Mouse (Mus musculus): ENCODE data around the gene Dnmt3a. TPM values are rescaled to one million over a fixed set of nuclear protein-coding genes. Genes with fewer than 3 reads are reported as not detected.

Dnmt3a gene
- polyA plus RNA-seq, 1 experiment from 2014 or later: 120 TPM

GRCm38 (mm10) chr12:3776015-3776414, 29.8 kb upstream of the Dnmt3a start:
- H3K4me3 ChIP-seq (replicated peaks): no peak overlapping the region
- ATAC-seq: peak; percentile 34; the same call in 1 of the 2 replicates
- no peak overlapping the region for H3K9ac ChIP-seq
- H3K27me3 ChIP-seq (replicated peaks): no peaks in the 10 kb centered on the region
- no peaks in the 10 kb centered on the region for H3K36me3 ChIP-seq
- no peaks in the 10 kb centered on the region for H3K9me3 ChIP-seq
- H3K27ac ChIP-seq: no peak overlapping the region
- H3K4me2 ChIP-seq (replicated peaks): no peak overlapping the region; the same call in 1 of the 2 replicates
- WGBS: 83% methylated on average over 2 of the region's 2 CpGs
- peaks cover 40% of the 10 kb centered on the region for H3K4me1 ChIP-seq (replicated peaks)

- Histone ChIP-seq H3K4me2 (replicated peaks) (no peak overlapping the region), H3K9me3 (no peaks in the 10 kb centered on the region), H3K27ac (no peak overlapping the region), H3K4me1 (replicated peaks) (peaks cover 57% of the 10 kb centered on the region), H3K27me3 (replicated peaks) (no peaks in the 10 kb centered on the region), H3K36me3 (no peaks in the 10 kb centered on the region), H3K9ac (no peak overlapping the region), H3K4me3 (replicated peaks) (no peak overlapping the region)
- ATAC-seq: no peak
- 67% methylated on average over 5 of the region's 5 CpGs for WGBS
Observed at GRCm38 (mm10) chr12:3777682-3778081, 28.1 kb upstream of the Dnmt3a start.

- no peak overlapping the region for H3K27ac ChIP-seq
- 83% methylated on average over 6 of the region's 6 CpGs for WGBS
- no peaks in the 10 kb centered on the region for H3K9me3 ChIP-seq
- no peak for ATAC-seq
- H3K9ac ChIP-seq: no peak overlapping the region
- H3K4me1 ChIP-seq (replicated peaks): peaks cover 58% of the 10 kb centered on the region
- no peaks in the 10 kb centered on the region for H3K27me3 ChIP-seq (replicated peaks)
- H3K4me2 ChIP-seq (replicated peaks): no peak overlapping the region
- H3K4me3 ChIP-seq (replicated peaks): no peak overlapping the region
- no peaks in the 10 kb centered on the region for H3K36me3 ChIP-seq
Observed at GRCm38 (mm10) chr12:3778286-3778685, 27.5 kb upstream of the Dnmt3a start.

GRCm38 (mm10) chr12:3779639-3780038, 26.2 kb upstream of the Dnmt3a start:
- H3K27ac ChIP-seq: peak overlapping the region; percentile 97
- no peaks in the 10 kb centered on the region for H3K27me3 ChIP-seq (replicated peaks)
- H3K36me3 ChIP-seq: no peaks in the 10 kb centered on the region
- H3K4me1 ChIP-seq (replicated peaks): peaks cover 68% of the 10 kb centered on the region
- 45% methylated on average over 2 of the region's 2 CpGs for WGBS
- ATAC-seq: no peak
- H3K9ac ChIP-seq: no peak overlapping the region
- H3K9me3 ChIP-seq: no peaks in the 10 kb centered on the region
- no peak overlapping the region for H3K4me2 ChIP-seq (replicated peaks)
- H3K4me3 ChIP-seq (replicated peaks): no peak overlapping the region

GRCm38 (mm10) chr12:3780405-3780891, 25.4 kb upstream of the Dnmt3a start:
- H3K4me2 ChIP-seq (replicated peaks): peak overlapping the region; percentile 40; the same call in 1 of the 2 replicates
- no peak overlapping the region; the same call in 1 of the 2 replicates for H3K9ac ChIP-seq

GRCm38 (mm10) chr12:3780931-3781471, 24.8 kb upstream of the Dnmt3a start:
- Histone ChIP-seq H3K9ac (peak overlapping the region; percentile 8; the same call in 1 of the 2 replicates), H3K36me3 (no peaks in the 10 kb centered on the region), H3K9me3 (no peaks in the 10 kb centered on the region), H3K4me3 (replicated peaks) (0 out of 2 replicates have a peak overlapping the region, but pooled peaks have one; percentile 0), H3K4me2 (replicated peaks) (peak overlapping the region; percentile 40), H3K27ac (peak overlapping the region; percentile 97), H3K27me3 (replicated peaks) (no peaks in the 10 kb centered on the region), H3K4me1 (replicated peaks) (peaks cover 76% of the 10 kb centered on the region)
- WGBS: 9% methylated on average over 7 of the region's 7 CpGs
- peak; percentile 64 for ATAC-seq

More at GRCm38 (mm10) chr12:3780405-3780891, 25.4 kb upstream of the Dnmt3a start:
- ATAC-seq: peak; percentile 50
- H3K36me3 ChIP-seq: no peaks in the 10 kb centered on the region
- no peak overlapping the region for H3K4me3 ChIP-seq (replicated peaks)
- peaks cover 75% of the 10 kb centered on the region for H3K4me1 ChIP-seq (replicated peaks)
- H3K27me3 ChIP-seq (replicated peaks): no peaks in the 10 kb centered on the region
- WGBS: 5% methylated on average over 8 of the region's 8 CpGs
- H3K9me3 ChIP-seq: no peaks in the 10 kb centered on the region
- H3K27ac ChIP-seq: peak overlapping the region; percentile 97

GRCm38 (mm10) chr12:3781482-3781881, 24.3 kb upstream of the Dnmt3a start:
- WGBS: 1% methylated on average over 8 of the region's 8 CpGs
- H3K9ac ChIP-seq: 0 out of 2 replicates have a peak overlapping the region, but pooled peaks have one; percentile 8
- H3K4me1 ChIP-seq (replicated peaks): peaks cover 76% of the 10 kb centered on the region
- 0 out of 2 replicates have a peak overlapping the region, but pooled peaks have one; percentile 0 for H3K4me3 ChIP-seq (replicated peaks)
- no peaks in the 10 kb centered on the region for H3K9me3 ChIP-seq
- H3K27me3 ChIP-seq (replicated peaks): no peaks in the 10 kb centered on the region
- H3K27ac ChIP-seq: peak overlapping the region; percentile 97
- peak overlapping the region; percentile 40 for H3K4me2 ChIP-seq (replicated peaks)
- no peaks in the 10 kb centered on the region for H3K36me3 ChIP-seq
- peak; percentile 84 for ATAC-seq

- H3K4me3 ChIP-seq (replicated peaks): no peak overlapping the region
- H3K27ac ChIP-seq: no peak overlapping the region
- WGBS: 38% methylated on average over 3 of the region's 3 CpGs
- no peak overlapping the region for H3K9ac ChIP-seq
- no peaks in the 10 kb centered on the region for H3K9me3 ChIP-seq
- H3K27me3 ChIP-seq (replicated peaks): no peaks in the 10 kb centered on the region
- ATAC-seq: no peak
- H3K4me1 ChIP-seq (replicated peaks): peaks cover 83% of the 10 kb centered on the region
- no peaks in the 10 kb centered on the region for H3K36me3 ChIP-seq
- H3K4me2 ChIP-seq (replicated peaks): no peak overlapping the region
Observed at GRCm38 (mm10) chr12:3783196-3783825, 22.5 kb upstream of the Dnmt3a start.

- Histone ChIP-seq H3K4me1 (replicated peaks) (peaks cover 87% of the 10 kb centered on the region), H3K36me3 (no peaks in the 10 kb centered on the region), H3K9ac (no peak overlapping the region), H3K4me3 (replicated peaks) (no peak overlapping the region), H3K27me3 (replicated peaks) (no peaks in the 10 kb centered on the region), H3K4me2 (replicated peaks) (0 out of 2 replicates have a peak overlapping the region, but pooled peaks have one; percentile 25), H3K27ac (peak overlapping the region; percentile 78), H3K9me3 (no peaks in the 10 kb centered on the region)
- WGBS: 57% methylated on average over 2 of the region's 2 CpGs
- no peak for ATAC-seq
Observed at GRCm38 (mm10) chr12:3784258-3784657, 21.5 kb upstream of the Dnmt3a start.

GRCm38 (mm10) chr12:3784729-3785128, 21.1 kb upstream of the Dnmt3a start:
- no peaks in the 10 kb centered on the region for H3K36me3 ChIP-seq
- H3K9ac ChIP-seq: no peak overlapping the region
- peak overlapping the region; percentile 78 for H3K27ac ChIP-seq
- H3K9me3 ChIP-seq: no peaks in the 10 kb centered on the region
- peaks cover 87% of the 10 kb centered on the region for H3K4me1 ChIP-seq (replicated peaks)
- H3K4me2 ChIP-seq (replicated peaks): 0 out of 2 replicates have a peak overlapping the region, but pooled peaks have one; percentile 25
- ATAC-seq: peak; percentile 83
- no peaks in the 10 kb centered on the region for H3K27me3 ChIP-seq (replicated peaks)
- no peak overlapping the region for H3K4me3 ChIP-seq (replicated peaks)
- 62% methylated on average over 4 of the region's 4 CpGs for WGBS

GRCm38 (mm10) chr12:3787041-3787440, 18.8 kb upstream of the Dnmt3a start:
- H3K4me3 ChIP-seq (replicated peaks): no peak overlapping the region
- H3K27ac ChIP-seq: peak overlapping the region; percentile 10; the same call in 1 of the 2 replicates
- H3K9ac ChIP-seq: no peak overlapping the region
- H3K9me3 ChIP-seq: no peaks in the 10 kb centered on the region
- H3K4me2 ChIP-seq (replicated peaks): no peak overlapping the region
- peaks cover 70% of the 10 kb centered on the region for H3K4me1 ChIP-seq (replicated peaks)
- no peaks in the 10 kb centered on the region for H3K27me3 ChIP-seq (replicated peaks)
- no peak for ATAC-seq
- no peaks in the 10 kb centered on the region for H3K36me3 ChIP-seq
- 31% methylated on average over 3 of the region's 3 CpGs for WGBS

GRCm38 (mm10) chr12:3787541-3787940, 18.3 kb upstream of the Dnmt3a start:
- H3K27me3 ChIP-seq (replicated peaks): no peaks in the 10 kb centered on the region
- H3K4me2 ChIP-seq (replicated peaks): no peak overlapping the region
- H3K4me1 ChIP-seq (replicated peaks): peaks cover 65% of the 10 kb centered on the region
- H3K9me3 ChIP-seq: no peaks in the 10 kb centered on the region
- H3K9ac ChIP-seq: no peak overlapping the region
- 46% methylated on average over 1 of the region's 1 CpGs for WGBS
- H3K27ac ChIP-seq: peak overlapping the region; percentile 10; the same call in 1 of the 2 replicates
- ATAC-seq: no peak
- no peaks in the 10 kb centered on the region for H3K36me3 ChIP-seq
- no peak overlapping the region for H3K4me3 ChIP-seq (replicated peaks)

All from intestine, embryonic 15.5 days (tissue).